Mouse (Mus musculus) heart, embryonic 11.5 days (tissue): Measurements from ENCODE around the gene Pcnx. TPM values are rescaled to one million over a fixed set of nuclear protein-coding genes. Genes with fewer than 3 reads are reported as not detected.
A peak's percentile ranks its signal among the peaks of the same experiment; 100 is the strongest.

Experiments
- ATAC-seq: fragments of 200-750 bp; cut with Nextera tagmentation; replicated peaks from 2 replicates; pipeline ENCODE4 v1.8.0; 2017; ENCODE audit warnings: moderate library complexity; ENCODE audit not compliant: insufficient number of reproducible peaks, low FRiP score, low TSS enrichment
- H3K27ac ChIP-seq: fragments of 300-500 bp; sonication (generic); 2 replicates; pipeline ENCODE4 v1.5.1; 2014; ENCODE audit warnings: mild to moderate bottlenecking, low read depth, low read length
- H3K27me3 ChIP-seq: fragments of 300-500 bp; sonication (generic); 2 replicates; pipeline ENCODE4 v1.6.1; 2014; ENCODE audit warnings: mild to moderate bottlenecking, low read length, mixed read lengths; ENCODE audit not compliant: control insufficient read depth, insufficient read depth
- H3K36me3 ChIP-seq: fragments of 300-500 bp; sonication (generic); 2 replicates; pipeline ENCODE4 v1.6.1; 2014; ENCODE audit warnings: mild to moderate bottlenecking, low read length, moderate library complexity, mixed read lengths; ENCODE audit not compliant: control insufficient read depth, insufficient read depth
- H3K4me1 ChIP-seq: fragments of 300-500 bp; sonication (generic); 2 replicates; pipeline ENCODE4 v1.6.1; 2014; ENCODE audit warnings: low read length; ENCODE audit not compliant: control insufficient read depth, insufficient read depth
- H3K4me2 ChIP-seq: fragments of 300-500 bp; sonication (generic); 2 replicates; pipeline ENCODE4 v1.6.1; 2014; ENCODE audit warnings: mild to moderate bottlenecking, moderate library complexity
- H3K4me3 ChIP-seq: fragments of 300-500 bp; sonication (generic); 2 replicates; pipeline ENCODE4 v1.5.1; 2014; ENCODE audit warnings: low read depth, low read length
- H3K9ac ChIP-seq: fragments of 300-500 bp; sonication (generic); 2 replicates; pipeline ENCODE4 v1.6.1; 2014; ENCODE audit warnings: mild to moderate bottlenecking, low read depth, low read length, moderate library complexity
- H3K9me3 ChIP-seq: fragments of 300-500 bp; sonication (generic); replicated peaks from 2 replicates; pipeline ENCODE4 v1.6.1; 2016; ENCODE audit warnings: low read length; ENCODE audit not compliant: control insufficient read depth
- WGBS: fragments of 180-500 bp; shearing (Covaris S2); extraction: QIAGEN DNeasy Blood & Tissue Kit; methylation state at CpG from one replicate; pipeline ENCODE4 v1.1.7; 2014; ENCODE audit not compliant: insufficient replicate concordance; 5-methylcytosine and 5-hydroxymethylcytosine counted together
- polyA plus RNA-seq: library from polyadenylated mRNA; unstranded; fragments of >200 nt; fragmentation: Nextera tagmentation; extraction: Ambion mirVana; gene quantifications from 2 replicates; pipeline ENCODE4 v1.2.1, GENCODE M21; 2014

The Pcnx gene
- polyA plus RNA-seq, 1 experiment from 2014 or later, result 16.2 TPM

- Histone ChIP-seq H3K9me3 (no peaks in the 10 kb centered on the region), H3K27me3 (no peaks in the 10 kb centered on the region), H3K4me2 (peak overlapping the region; percentile 74), H3K27ac (peak overlapping the region; percentile 90), H3K4me3 (peak overlapping the region; percentile 92), H3K4me1 (peaks cover 31% of the 10 kb centered on the region), H3K36me3 (no peaks in the 10 kb centered on the region), H3K9ac (peak overlapping the region; percentile 97)
- WGBS, result under 1% methylated on average over 101 of the region's 107 CpGs
- peak; percentile 67 for ATAC-seq
Observed at GRCm38 (mm10) chr12:81860308-81861181, 722 bp downstream of the Pcnx start.

- H3K4me1 ChIP-seq, result peaks cover 31% of the 10 kb centered on the region
- H3K4me3 ChIP-seq, result peak overlapping the region; percentile 92
- no peaks in the 10 kb centered on the region for H3K27me3 ChIP-seq
- peak overlapping the region; percentile 74 for H3K4me2 ChIP-seq
- 23% methylated on average over 18 of the region's 18 CpGs for WGBS
- H3K27ac ChIP-seq, result peak overlapping the region; percentile 90
- H3K9me3 ChIP-seq, result no peaks in the 10 kb centered on the region
- ATAC-seq, result no peak
- H3K36me3 ChIP-seq, result no peaks in the 10 kb centered on the region
- peak overlapping the region; percentile 97 for H3K9ac ChIP-seq
Observed at GRCm38 (mm10) chr12:81861199-81862085, 1.6 kb downstream of the Pcnx start.

- no peaks in the 10 kb centered on the region for H3K27me3 ChIP-seq
- peak overlapping the region; percentile 92 for H3K4me3 ChIP-seq
- peak; percentile 48 for ATAC-seq
- no peaks in the 10 kb centered on the region for H3K9me3 ChIP-seq
- H3K4me1 ChIP-seq, result peaks cover 36% of the 10 kb centered on the region
- peak overlapping the region; percentile 74 for H3K4me2 ChIP-seq
- peak overlapping the region; percentile 90 for H3K27ac ChIP-seq
- H3K36me3 ChIP-seq, result no peaks in the 10 kb centered on the region
- 9% methylated on average over 8 of the region's 8 CpGs for WGBS
- H3K9ac ChIP-seq, result peak overlapping the region; percentile 97
Observed at GRCm38 (mm10) chr12:81862351-81862802, 2.6 kb downstream of the Pcnx start.

- Histone ChIP-seq H3K4me2 (no peak overlapping the region), H3K9ac (no peak overlapping the region), H3K9me3 (no peaks in the 10 kb centered on the region), H3K36me3 (no peaks in the 10 kb centered on the region), H3K27me3 (no peaks in the 10 kb centered on the region), H3K27ac (no peak overlapping the region), H3K4me3 (no peak overlapping the region), H3K4me1 (peaks cover 33% of the 10 kb centered on the region)
- WGBS, result 87% methylated on average over 4 of the region's 4 CpGs
- no peak for ATAC-seq
Observed at GRCm38 (mm10) chr12:81863949-81864348, 4.1 kb downstream of the Pcnx start.

- no peaks in the 10 kb centered on the region for H3K27me3 ChIP-seq
- H3K36me3 ChIP-seq, result no peaks in the 10 kb centered on the region
- H3K4me1 ChIP-seq, result peaks cover 38% of the 10 kb centered on the region
- WGBS, result 78% methylated on average over 6 of the region's 6 CpGs
- H3K4me3 ChIP-seq, result no peak overlapping the region
- H3K9ac ChIP-seq, result no peak overlapping the region
- no peak overlapping the region for H3K4me2 ChIP-seq
- no peak for ATAC-seq
- H3K9me3 ChIP-seq, result no peaks in the 10 kb centered on the region
- no peak overlapping the region for H3K27ac ChIP-seq
Observed at GRCm38 (mm10) chr12:81865183-81865582, 5.4 kb downstream of the Pcnx start.

GRCm38 (mm10) chr12:81867316-81867715, 7.5 kb downstream of the Pcnx start:
- Histone ChIP-seq H3K4me3 (no peak overlapping the region), H3K9me3 (no peaks in the 10 kb centered on the region), H3K36me3 (no peaks in the 10 kb centered on the region), H3K27ac (no peak overlapping the region), H3K4me1 (peaks cover 41% of the 10 kb centered on the region), H3K27me3 (no peaks in the 10 kb centered on the region), H3K4me2 (no peak overlapping the region), H3K9ac (no peak overlapping the region)
- ATAC-seq, result no peak
- 84% methylated on average over 4 of the region's 4 CpGs for WGBS

GRCm38 (mm10) chr12:81869205-81869940, 9.6 kb downstream of the Pcnx start:
- H3K27ac ChIP-seq, result no peak overlapping the region; the same call in 1 of the 2 replicates
- no peak overlapping the region for H3K9ac ChIP-seq
- no peaks in the 10 kb centered on the region for H3K9me3 ChIP-seq
- no peak overlapping the region for H3K4me2 ChIP-seq
- H3K4me3 ChIP-seq, result no peak overlapping the region
- 62% methylated on average over 3 of the region's 3 CpGs for WGBS
- no peaks in the 10 kb centered on the region for H3K27me3 ChIP-seq
- ATAC-seq, result no peak
- peaks cover 28% of the 10 kb centered on the region for H3K4me1 ChIP-seq
- no peaks in the 10 kb centered on the region for H3K36me3 ChIP-seq

GRCm38 (mm10) chr12:81873345-81873744, 13.5 kb downstream of the Pcnx start:
- Histone ChIP-seq H3K36me3 (no peaks in the 10 kb centered on the region), H3K27me3 (no peaks in the 10 kb centered on the region), H3K4me1 (peaks cover 15% of the 10 kb centered on the region), H3K9ac (no peak overlapping the region), H3K9me3 (no peaks in the 10 kb centered on the region), H3K4me3 (no peak overlapping the region), H3K27ac (no peak overlapping the region), H3K4me2 (no peak overlapping the region)
- ATAC-seq, result no peak
- 75% methylated on average over 4 of the region's 4 CpGs for WGBS
